Mouse (Mus musculus): ENCODE data around the gene Mad2l2.

DNA sequence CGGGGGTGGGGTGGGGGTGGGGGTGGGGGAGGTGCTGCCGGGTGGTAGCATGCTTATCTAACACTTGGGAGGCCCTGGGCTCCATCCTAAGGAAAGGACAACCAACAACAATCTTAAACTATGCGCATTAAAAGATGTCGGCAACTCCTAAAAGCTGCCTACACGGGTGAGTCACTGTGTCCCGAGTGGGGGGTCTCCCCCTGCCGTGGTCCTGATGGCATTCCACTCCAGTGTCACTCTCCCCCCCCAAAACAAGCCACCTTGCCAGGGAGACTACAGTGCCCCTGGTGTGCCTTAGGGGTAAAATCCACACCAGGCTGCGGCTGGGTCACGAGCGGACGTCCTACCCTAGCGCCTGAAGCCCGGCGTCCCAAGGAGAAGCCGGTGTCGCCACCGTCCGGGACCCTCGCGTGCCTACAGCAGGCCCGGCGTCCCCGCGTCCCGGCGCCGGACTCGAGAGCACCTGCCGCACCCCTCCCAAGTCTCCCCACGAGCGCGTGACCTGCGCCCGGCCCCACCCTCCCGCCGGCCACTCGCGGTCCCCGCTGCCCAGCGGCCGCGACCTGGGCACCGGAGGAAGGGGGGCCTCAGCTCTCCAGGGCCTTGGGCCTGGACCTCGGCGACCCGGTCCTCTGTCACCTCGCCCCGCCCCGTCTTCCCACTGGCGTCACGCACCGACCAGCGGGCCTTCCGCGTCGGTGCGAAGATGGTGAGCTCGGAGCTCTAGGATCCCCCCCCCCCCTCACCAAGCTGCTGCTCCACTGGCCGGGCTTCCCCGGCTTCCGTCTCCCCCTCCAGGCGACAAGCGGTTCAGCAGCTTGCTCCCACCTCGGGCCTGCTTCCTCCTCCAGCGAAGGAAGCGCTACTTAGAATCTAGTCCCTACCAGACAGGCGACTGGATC, 21.3 kb downstream of the Mad2l2 start, which contains the start of gene Fbxo6:
- no peak for TF ChIP-seq CTCF (IDR thresholded peaks at IDR 0.05; ENCODE audit: low read depth, low read length)
- TF ChIP-seq GATA1 (IDR thresholded peaks at IDR 0.05; ENCODE audit: borderline replicate concordance, low read length): no peak
- no peak for TF ChIP-seq TAL1 (conservative IDR thresholded peaks at IDR 0.05; ENCODE audit: low read depth, low read length)
- TF ChIP-seq POLR2AphosphoS5 (IDR thresholded peaks at IDR 0.05; ENCODE audit: insufficient replicate concordance, low read depth, low read length): no peak
- TF ChIP-seq GATA2 (IDR thresholded peaks at IDR 0.05; ENCODE audit: borderline replicate concordance, low read depth, low read length): no peak

Data from G1E (cell line).